Mouse (Mus musculus): ENCODE measurements around the gene Npas3.
"Not testable (repeated sequence)": the region's sequence is repeated elsewhere in the genome, so short reads cannot be mapped to it uniquely, and the experiment has no call there.

Npas3 gene

DNA sequence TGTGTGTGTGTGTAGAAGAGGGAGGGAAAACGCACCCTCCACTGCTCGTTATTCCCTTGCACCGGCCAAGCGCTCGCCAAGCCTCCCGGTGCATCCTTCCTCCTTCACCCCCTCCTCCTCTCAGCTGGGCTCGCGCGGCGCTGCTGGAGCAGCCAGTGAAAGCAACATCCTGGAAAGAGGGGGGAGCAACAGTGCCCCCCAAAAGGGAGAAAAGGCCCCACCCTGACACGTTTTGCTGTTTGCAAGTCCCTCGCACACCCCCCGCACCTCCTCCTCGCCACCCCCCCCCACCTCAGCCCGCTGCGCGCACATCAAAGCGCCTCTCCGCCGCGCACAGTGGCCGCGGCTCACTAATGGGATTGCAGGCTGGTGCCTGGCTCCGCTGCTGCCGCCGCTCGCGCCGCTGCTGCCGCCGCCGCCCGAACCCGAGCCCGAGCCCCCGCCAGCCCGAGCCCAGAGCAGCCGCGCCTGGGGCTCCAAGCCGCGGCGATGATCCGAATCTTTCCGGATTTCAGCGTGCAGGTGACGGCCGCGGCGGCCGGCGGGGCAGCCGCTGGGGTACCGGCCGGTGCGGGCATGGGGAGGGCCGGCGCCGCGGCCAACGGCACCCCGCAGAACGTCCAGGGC, at the start of gene Npas3:
Npas3 (plus strand) TSS at position 577 of the 627 bp plus-strand sequence.
- DNase-seq (ENCODE audit: low spot score in 2 of 2): no peak

DNA sequence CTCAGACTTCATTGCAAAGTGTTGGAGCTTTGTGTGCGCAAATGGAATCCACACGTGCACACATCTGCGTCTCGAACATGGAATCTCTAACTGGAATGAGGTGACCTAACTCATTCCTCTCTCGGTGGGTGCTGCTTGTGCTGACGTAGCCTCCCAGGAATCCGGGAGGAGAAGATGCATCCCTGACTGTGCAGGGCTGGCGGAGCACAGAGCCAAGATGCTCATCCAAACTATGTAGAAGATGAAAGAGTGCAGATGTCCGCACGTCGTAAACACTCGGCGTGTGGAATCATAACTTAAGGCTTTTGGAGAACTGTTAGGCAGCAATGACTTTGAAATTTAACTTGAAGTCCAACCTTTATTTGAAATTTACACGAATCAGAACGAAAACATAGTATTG, 31.3 kb upstream of the Npas3 start:
- DNase-seq (ENCODE audit: low spot score in 2 of 2): no peak

DNA sequence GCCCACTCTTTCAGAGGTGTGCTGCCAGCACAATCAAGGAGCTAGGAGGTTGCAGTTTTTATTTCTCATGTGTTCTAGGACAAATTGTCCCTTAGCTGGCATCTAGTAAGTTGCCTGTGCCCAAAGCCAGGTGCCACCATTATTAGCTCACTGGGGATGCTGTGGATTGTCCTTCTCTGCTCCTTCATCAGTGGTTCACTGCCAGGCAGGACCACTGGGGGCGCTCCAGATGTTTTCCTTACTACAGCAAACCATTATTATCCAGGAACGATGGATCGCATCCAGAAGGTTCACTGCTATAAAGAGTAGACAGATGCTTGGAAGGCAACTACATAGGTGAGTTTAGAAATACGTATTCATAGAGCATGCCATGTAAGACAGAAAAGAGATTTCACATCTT, 25.7 kb upstream of the Npas3 start:
- no peak for DNase-seq (ENCODE audit: low spot score in 2 of 2)

- no peak for DNase-seq (ENCODE audit: low spot score in 2 of 2)
Measured at GRCm38 (mm10) chr12:53227356-53227755, 21.1 kb upstream of the Npas3 start.

- no peak for DNase-seq (ENCODE audit: low spot score in 2 of 2)
Measured at GRCm38 (mm10) chr12:53229419-53229818, 19.1 kb upstream of the Npas3 start.

GRCm38 (mm10) chr12:53246181-53246580, 2.3 kb upstream of the Npas3 start:
- DNase-seq (ENCODE audit: low spot score in 2 of 2): no peak

DNA sequence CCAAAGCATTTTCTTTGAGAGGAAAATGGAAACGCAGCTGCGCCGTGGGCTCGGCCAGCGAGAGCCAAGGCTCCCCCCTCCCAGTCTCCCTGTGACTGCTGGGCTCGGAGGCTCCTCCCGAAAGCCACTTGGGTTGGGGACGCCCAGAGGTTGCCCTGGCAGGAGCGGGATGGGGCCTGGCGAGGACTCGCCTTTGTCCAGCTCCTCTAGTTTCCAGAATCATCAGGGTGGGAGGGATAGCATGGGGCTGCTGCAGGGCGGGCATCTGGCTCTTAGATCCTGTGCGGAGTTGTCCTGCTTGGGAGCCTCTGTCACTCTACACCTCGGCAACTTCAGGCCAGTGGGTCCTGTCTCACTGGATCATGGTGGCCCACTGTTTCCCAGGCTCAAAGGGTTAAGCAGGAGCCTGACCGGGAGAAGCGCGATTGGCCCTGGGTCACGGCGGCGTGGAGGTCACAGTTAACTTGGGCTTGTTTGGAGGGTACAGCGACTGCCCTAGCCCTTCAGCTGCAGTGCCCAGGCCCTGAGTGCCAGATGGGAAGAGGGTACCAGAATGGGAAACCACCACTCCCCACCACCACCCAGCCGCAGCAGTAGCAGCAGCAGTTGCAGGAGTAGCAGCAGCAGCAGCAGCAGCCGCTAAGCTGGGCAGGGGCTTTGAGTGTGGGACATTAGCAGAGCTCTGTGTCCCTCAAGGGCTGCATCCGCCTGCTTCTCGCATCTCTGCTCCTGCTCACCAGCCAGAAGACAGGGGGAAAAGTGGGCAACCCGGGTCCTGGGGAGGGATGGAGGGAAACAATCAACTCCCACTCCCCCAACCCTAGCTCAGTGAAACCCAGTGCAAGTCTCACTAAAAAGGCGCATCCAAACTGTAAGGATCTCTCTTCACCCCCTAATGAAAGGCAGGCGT, 1.6 kb upstream of the Npas3 start:
- DNase-seq (ENCODE audit: low spot score in 2 of 2): no peak

GRCm38 (mm10) chr12:53247491-53248035, 914 bp upstream of the Npas3 start:
- no peak for DNase-seq (ENCODE audit: low spot score in 2 of 2)

- DNase-seq (ENCODE audit: low spot score in 2 of 2): no peak
Measured at GRCm38 (mm10) chr12:53248796-53249195, 319 bp downstream of the Npas3 start.

- DNase-seq (ENCODE audit: low spot score in 2 of 2): no peak
Measured at GRCm38 (mm10) chr12:53251701-53252181, 3.3 kb downstream of the Npas3 start.

DNA sequence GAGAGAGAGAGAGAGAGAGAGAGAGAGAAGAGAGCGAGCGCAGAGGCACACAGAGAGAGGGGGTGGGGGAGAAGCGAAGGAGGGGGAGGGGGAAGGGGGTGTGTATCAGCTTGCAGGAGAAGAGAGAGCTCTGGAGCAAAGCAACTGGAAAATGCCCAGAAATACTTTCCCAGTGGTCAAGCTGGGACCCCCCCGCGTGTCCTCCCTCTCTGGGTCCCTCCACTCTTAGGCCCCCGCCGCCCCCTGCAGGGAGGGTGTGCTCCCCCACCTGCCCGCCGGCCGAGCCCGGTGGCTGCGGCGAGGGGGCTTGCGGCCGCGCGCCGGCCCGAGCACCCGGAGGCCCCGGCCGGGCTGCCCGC, 3.7 kb downstream of the Npas3 start:
- no peak for DNase-seq (ENCODE audit: low spot score in 2 of 2)

DNA sequence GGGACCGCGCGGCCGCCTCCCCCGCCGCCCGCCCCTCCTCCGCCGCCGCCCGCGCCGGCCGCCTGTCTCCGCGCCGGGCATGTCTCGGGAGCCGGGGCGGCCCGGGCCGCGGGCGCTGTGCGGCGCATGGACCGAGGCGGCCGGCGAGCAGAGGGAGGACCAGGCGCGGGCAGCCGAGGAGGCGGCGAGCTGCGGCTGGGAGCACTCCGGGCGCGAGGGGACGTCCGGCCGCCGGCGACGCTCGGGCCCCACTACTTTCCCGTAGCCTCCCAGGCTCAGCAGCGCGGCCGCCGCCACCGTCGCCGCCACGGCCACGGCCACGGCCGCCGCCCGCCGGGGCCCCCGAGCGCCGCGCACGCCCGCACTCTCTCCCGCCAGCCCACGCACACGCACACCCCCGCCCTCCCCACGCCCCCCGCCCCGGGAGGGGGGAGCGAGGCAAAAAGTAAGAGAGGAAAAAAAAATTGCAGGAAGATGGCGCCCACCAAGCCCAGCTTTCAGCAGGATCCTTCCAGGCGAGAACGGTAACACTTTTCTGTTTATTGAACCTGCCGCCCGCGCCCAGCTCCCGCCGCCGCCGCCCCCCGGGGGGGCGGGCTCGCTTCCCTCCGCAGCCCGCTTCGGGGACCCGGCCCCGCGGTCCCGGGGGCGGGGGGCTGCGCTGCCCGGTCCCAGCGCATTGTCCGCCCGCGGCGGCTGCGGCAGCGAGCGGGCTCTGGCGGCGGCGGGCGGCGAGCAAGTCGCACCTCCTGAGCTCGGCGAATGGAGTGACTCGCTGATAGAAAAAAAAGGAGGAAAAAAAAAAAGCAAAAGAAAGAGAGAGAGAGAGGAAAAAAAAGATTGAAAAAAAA, 4.3 kb downstream of the Npas3 start:
- DNase-seq (ENCODE audit: low spot score in 2 of 2): no peak

- DNase-seq (ENCODE audit: low spot score in 2 of 2): no peak
Measured at GRCm38 (mm10) chr12:53253461-53254159, 5.1 kb downstream of the Npas3 start.

DNA sequence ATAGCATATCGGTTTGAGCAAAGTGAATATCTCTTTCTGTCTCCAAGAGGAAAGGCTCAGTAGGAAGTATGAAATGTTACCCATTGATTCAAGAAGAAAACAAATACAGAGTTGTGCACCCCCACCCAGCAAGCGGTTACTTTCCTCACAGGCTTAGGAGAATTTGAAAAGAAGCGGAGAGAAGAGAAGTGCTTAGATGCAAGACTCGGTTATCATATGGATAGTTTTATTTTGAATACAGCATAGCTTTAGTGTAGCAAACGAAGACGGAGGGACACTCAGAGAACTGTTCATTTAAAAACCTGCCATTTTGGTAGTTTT, 5.6 kb downstream of the Npas3 start:
- no peak for DNase-seq (ENCODE audit: low spot score in 2 of 2)

GRCm38 (mm10) chr12:53274502-53274901, 26.0 kb downstream of the Npas3 start:
- not testable (repeated sequence) for DNase-seq (ENCODE audit: low spot score in 2 of 2)

DNA sequence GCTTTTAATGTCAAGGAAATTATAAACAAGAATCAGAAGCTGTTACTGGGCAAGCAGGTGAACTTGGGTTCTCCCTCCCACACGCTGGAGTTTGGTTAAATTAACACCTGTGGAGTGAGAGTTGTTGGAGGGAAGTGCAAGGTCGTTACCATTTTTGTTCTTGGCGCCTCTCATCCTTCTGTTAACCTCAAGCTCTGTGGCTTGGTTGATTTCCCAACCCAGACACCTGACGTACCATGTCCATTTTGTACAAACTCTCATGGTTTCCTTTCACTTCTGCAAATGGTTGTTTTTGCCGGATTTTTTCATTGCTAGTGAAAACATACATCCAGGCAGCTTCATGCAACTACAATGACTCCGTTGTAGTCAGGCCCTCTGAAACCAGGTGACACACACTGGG, 28.9 kb downstream of the Npas3 start:
- no peak for DNase-seq (ENCODE audit: low spot score in 2 of 2)

GRCm38 (mm10) chr12:53290341-53290740, 41.9 kb downstream of the Npas3 start:
- no peak for DNase-seq (ENCODE audit: low spot score in 2 of 2)

- DNase-seq (ENCODE audit: low spot score in 2 of 2): no peak
Measured at GRCm38 (mm10) chr12:53290846-53291245, 42.4 kb downstream of the Npas3 start.

GRCm38 (mm10) chr12:53292010-53292409, 43.5 kb downstream of the Npas3 start:
- DNase-seq (ENCODE audit: low spot score in 2 of 2): no peak

DNA sequence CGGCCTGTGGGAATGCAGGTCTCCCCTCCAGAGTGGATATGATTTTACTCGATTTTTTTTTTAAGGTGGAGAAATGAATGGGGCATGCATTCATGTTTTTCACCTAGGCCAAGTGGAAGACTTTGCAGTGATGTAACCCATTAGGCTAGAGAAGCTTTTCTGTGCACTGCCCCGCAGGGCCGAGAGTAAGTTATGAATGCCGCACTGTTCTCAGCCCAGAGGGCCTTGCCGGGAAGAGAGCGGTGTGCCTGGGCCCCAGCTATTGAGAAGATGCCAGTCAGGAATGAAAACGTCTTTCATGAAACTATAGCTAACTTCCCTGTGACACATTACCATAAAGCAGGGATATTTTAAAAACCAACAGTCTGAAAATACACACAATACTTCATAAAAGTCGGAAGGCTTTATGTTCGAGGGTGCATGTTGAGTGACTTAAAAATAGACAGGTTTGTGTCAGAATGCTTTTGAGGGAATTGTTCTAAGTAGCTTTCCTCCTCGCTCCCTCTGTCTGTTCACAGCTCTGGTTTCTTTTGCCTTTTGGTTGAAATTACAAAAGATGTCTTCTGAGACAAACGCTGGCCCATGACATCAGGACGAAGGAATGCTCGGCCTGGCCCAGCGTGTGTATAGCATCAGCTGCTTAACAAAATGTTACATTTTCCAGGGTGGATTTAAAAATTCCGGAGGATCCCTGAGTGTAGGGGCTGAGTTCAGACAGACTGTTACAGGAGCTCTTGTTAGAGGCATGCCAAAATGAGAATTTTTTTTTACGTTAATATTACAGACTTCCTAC, 44.2 kb downstream of the Npas3 start:
- no peak for DNase-seq (ENCODE audit: low spot score in 2 of 2)

DNA sequence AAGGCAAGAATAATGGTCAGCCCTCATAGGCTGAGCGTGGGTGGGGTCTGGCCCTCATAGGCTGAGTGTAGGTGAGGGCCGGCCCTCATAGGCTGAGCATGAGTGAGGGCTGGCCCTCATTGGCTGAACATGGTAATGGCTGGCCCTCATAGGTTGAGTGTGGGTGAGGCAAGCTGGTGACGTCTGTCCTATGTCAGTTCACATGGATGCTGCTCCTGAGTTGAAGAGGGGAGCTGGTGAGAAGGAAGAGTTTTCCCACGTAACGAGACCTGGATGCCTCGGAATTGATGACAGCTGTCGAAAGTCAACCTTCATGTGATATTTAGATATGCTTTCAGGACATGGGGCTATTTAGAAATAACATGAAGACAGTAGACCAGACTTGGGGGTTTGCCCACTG, 45.5 kb downstream of the Npas3 start:
- no peak for DNase-seq (ENCODE audit: low spot score in 2 of 2)
